Mouse (Mus musculus) intestine, embryonic 16.5 days (tissue): Measurements from ENCODE around the gene D930007J09Rik. TPM values are rescaled to one million over a fixed set of nuclear protein-coding genes. Genes with fewer than 3 reads are reported as not detected.

Source experiments
- ATAC-seq: fragments of 200-750 bp; cut with Nextera tagmentation; 2 replicates; pipeline ENCODE4 v1.8.0; 2017; ENCODE audit warnings: moderate TSS enrichment, moderate library complexity
- H3K27ac ChIP-seq: fragments of 300-500 bp; sonication (generic); 2 replicates; pipeline ENCODE4 v1.5.1; 2014; ENCODE audit warnings: mild to moderate bottlenecking, low read length
- H3K27me3 ChIP-seq: fragments of 300-500 bp; sonication (generic); replicated peaks from 2 replicates; pipeline ENCODE4 v1.6.1; 2014; ENCODE audit warnings: low read length, control low read depth, mixed read lengths; ENCODE audit not compliant: control insufficient read depth, insufficient read depth
- H3K36me3 ChIP-seq: fragments of 300-500 bp; sonication (generic); 2 replicates; pipeline ENCODE4 v1.6.1; 2014; ENCODE audit warnings: low read length, control low read depth; ENCODE audit not compliant: control insufficient read depth, insufficient read depth
- H3K4me1 ChIP-seq: fragments of 300-500 bp; sonication (generic); 2 replicates; pipeline ENCODE4 v1.6.1; 2014; ENCODE audit warnings: low read length, control low read depth, mixed read lengths; ENCODE audit not compliant: control insufficient read depth, insufficient read depth
- H3K4me2 ChIP-seq: fragments of 300-500 bp; sonication (generic); 2 replicates; pipeline ENCODE4 v1.6.1; 2014; ENCODE audit warnings: low read depth, low read length, control low read depth
- H3K4me3 ChIP-seq: fragments of 300-500 bp; sonication (generic); 2 replicates; pipeline ENCODE4 v1.5.1; 2014; ENCODE audit warnings: mild to moderate bottlenecking, low read length
- H3K9ac ChIP-seq: fragments of 300-500 bp; sonication (generic); 2 replicates; pipeline ENCODE4 v1.6.1; 2014; ENCODE audit warnings: low read depth, low read length
- H3K9me3 ChIP-seq: fragments of 300-500 bp; sonication (generic); 2 replicates; pipeline ENCODE4 v1.6.1; 2016; ENCODE audit warnings: low read length, control low read depth; ENCODE audit not compliant: control insufficient read depth
- WGBS: fragments of 180-500 bp; shearing (Covaris S2); extraction: QIAGEN DNeasy Blood & Tissue Kit; methylation state at CpG from one replicate; pipeline ENCODE4 v1.1.7; 2014; 5-methylcytosine and 5-hydroxymethylcytosine counted together
- polyA plus RNA-seq: library from polyadenylated mRNA; unstranded; fragments of >200 nt; fragmentation: Nextera tagmentation; extraction: Ambion mirVana; gene quantifications from 2 replicates; pipeline ENCODE4 v1.2.1, GENCODE M21; 2015

Gene D930007J09Rik
- polyA plus RNA-seq, 1 experiment from 2014 or later = not detected

GRCm38 (mm10) chr13:32824377-32825330, 22.0 kb upstream of the D930007J09Rik start:
- peaks cover 11% of the 10 kb centered on the region; the same call in 1 of the 2 replicates for H3K36me3 ChIP-seq
- WGBS = 67% methylated on average over 6 of the region's 6 CpGs
- no peaks in the 10 kb centered on the region for H3K9me3 ChIP-seq
- no peaks in the 10 kb centered on the region for H3K27me3 ChIP-seq
- H3K4me3 ChIP-seq = no peak overlapping the region
- H3K4me1 ChIP-seq = no peaks in the 10 kb centered on the region
- H3K9ac ChIP-seq = no peak overlapping the region
- 0 out of 2 replicates have a peak overlapping the region, but pooled peaks have one; percentile 9 for H3K4me2 ChIP-seq
- H3K27ac ChIP-seq = peak overlapping the region; percentile 51
- ATAC-seq = peak; percentile 80

GRCm38 (mm10) chr13:32823126-32823525, 20.5 kb upstream of the D930007J09Rik start:
- H3K4me2 ChIP-seq = no peak overlapping the region
- H3K27ac ChIP-seq = no peak overlapping the region
- H3K9me3 ChIP-seq = no peaks in the 10 kb centered on the region
- H3K4me3 ChIP-seq = no peak overlapping the region
- no peak overlapping the region for H3K9ac ChIP-seq
- peaks cover 14% of the 10 kb centered on the region for H3K36me3 ChIP-seq
- H3K27me3 ChIP-seq = no peaks in the 10 kb centered on the region
- ATAC-seq = no peak
- H3K4me1 ChIP-seq = no peaks in the 10 kb centered on the region
- WGBS = 86% methylated on average over 6 of the region's 6 CpGs

GRCm38 (mm10) chr13:32821671-32822070, 19.0 kb upstream of the D930007J09Rik start:
- Histone ChIP-seq H3K4me1 (no peaks in the 10 kb centered on the region), H3K27ac (no peak overlapping the region), H3K27me3 (no peaks in the 10 kb centered on the region), H3K9me3 (no peaks in the 10 kb centered on the region), H3K4me3 (no peak overlapping the region), H3K36me3 (peaks cover 14% of the 10 kb centered on the region), H3K9ac (no peak overlapping the region), H3K4me2 (no peak overlapping the region)
- no peak for ATAC-seq
- WGBS = over 99% methylated on average over 4 of the region's 4 CpGs

GRCm38 (mm10) chr13:32819926-32820325, 17.3 kb upstream of the D930007J09Rik start:
- H3K4me3 ChIP-seq = no peak overlapping the region
- H3K4me1 ChIP-seq = no peaks in the 10 kb centered on the region
- no peak overlapping the region for H3K27ac ChIP-seq
- WGBS = 87% methylated on average over 5 of the region's 5 CpGs
- peaks cover 14% of the 10 kb centered on the region for H3K36me3 ChIP-seq
- H3K27me3 ChIP-seq = no peaks in the 10 kb centered on the region
- no peak overlapping the region for H3K4me2 ChIP-seq
- ATAC-seq = no peak
- no peaks in the 10 kb centered on the region for H3K9me3 ChIP-seq
- no peak overlapping the region for H3K9ac ChIP-seq

GRCm38 (mm10) chr13:32819241-32819640, 16.6 kb upstream of the D930007J09Rik start:
- Histone ChIP-seq H3K27me3 (no peaks in the 10 kb centered on the region), H3K4me3 (no peak overlapping the region), H3K27ac (no peak overlapping the region), H3K9me3 (no peaks in the 10 kb centered on the region), H3K4me2 (no peak overlapping the region), H3K36me3 (peaks cover 14% of the 10 kb centered on the region), H3K9ac (no peak overlapping the region), H3K4me1 (no peaks in the 10 kb centered on the region)
- WGBS = 92% methylated on average over 3 of the region's 3 CpGs
- ATAC-seq = no peak

- no peak for ATAC-seq
- H3K4me3 ChIP-seq = no peak overlapping the region
- no peak overlapping the region for H3K9ac ChIP-seq
- 90% methylated on average over 3 of the region's 3 CpGs for WGBS
- no peaks in the 10 kb centered on the region for H3K27me3 ChIP-seq
- H3K4me2 ChIP-seq = no peak overlapping the region
- no peaks in the 10 kb centered on the region for H3K9me3 ChIP-seq
- peaks cover 12% of the 10 kb centered on the region for H3K4me1 ChIP-seq
- H3K27ac ChIP-seq = no peak overlapping the region
- H3K36me3 ChIP-seq = peaks cover 6% of the 10 kb centered on the region; the same call in 1 of the 2 replicates
Observed at GRCm38 (mm10) chr13:32807624-32808023, 5.0 kb upstream of the D930007J09Rik start.

- Histone ChIP-seq H3K4me3 (no peak overlapping the region), H3K27ac (no peak overlapping the region), H3K36me3 (peaks cover 6% of the 10 kb centered on the region; the same call in 1 of the 2 replicates), H3K4me1 (peaks cover 12% of the 10 kb centered on the region), H3K4me2 (no peak overlapping the region), H3K27me3 (no peaks in the 10 kb centered on the region), H3K9ac (no peak overlapping the region), H3K9me3 (no peaks in the 10 kb centered on the region)
- ATAC-seq = no peak
- 82% methylated on average over 7 of the region's 7 CpGs for WGBS
Observed at GRCm38 (mm10) chr13:32806820-32807219, 4.2 kb upstream of the D930007J09Rik start.

GRCm38 (mm10) chr13:32803701-32804345, 1.2 kb upstream of the D930007J09Rik start:
- peak overlapping the region; percentile 92 for H3K4me2 ChIP-seq
- H3K9me3 ChIP-seq = no peaks in the 10 kb centered on the region
- peaks cover 6% of the 10 kb centered on the region; the same call in 1 of the 2 replicates for H3K36me3 ChIP-seq
- no peak overlapping the region for H3K27ac ChIP-seq
- ATAC-seq = no peak
- peaks cover 15% of the 10 kb centered on the region for H3K4me1 ChIP-seq
- peak overlapping the region; percentile 75; the same call in 1 of the 2 replicates for H3K4me3 ChIP-seq
- WGBS = 73% methylated on average over 4 of the region's 4 CpGs
- 0 out of 2 replicates have a peak overlapping the region, but pooled peaks have one; percentile 6 for H3K9ac ChIP-seq
- H3K27me3 ChIP-seq = no peaks in the 10 kb centered on the region

- WGBS = 0% methylated on average over 45 of the region's 51 CpGs
- Histone ChIP-seq H3K4me2 (peak within 1 kb of the TSS; percentile 92), H3K4me1 (peaks cover 12% of the 10 kb centered on the region), H3K9ac (peak within 1 kb of the TSS; percentile 82), H3K4me3 (peak within 1 kb of the TSS; percentile 75), H3K27ac (peak within 1 kb of the TSS; percentile 84), H3K27me3 (no peaks in the 10 kb centered on the region), H3K36me3 (peaks cover 3% of the 10 kb centered on the region; the same call in 1 of the 2 replicates), H3K9me3 (no peaks in the 10 kb centered on the region)
- peak; percentile 95 for ATAC-seq
Observed at GRCm38 (mm10) chr13:32801693-32802221, 892 bp downstream of the D930007J09Rik start, which contains the start of gene Wrnip1. Wrnip1 (plus strand) TSS chr13:32802038.
